ENCODE assay signal across 8 mouse cellular contexts in the genomic region with DNA sequence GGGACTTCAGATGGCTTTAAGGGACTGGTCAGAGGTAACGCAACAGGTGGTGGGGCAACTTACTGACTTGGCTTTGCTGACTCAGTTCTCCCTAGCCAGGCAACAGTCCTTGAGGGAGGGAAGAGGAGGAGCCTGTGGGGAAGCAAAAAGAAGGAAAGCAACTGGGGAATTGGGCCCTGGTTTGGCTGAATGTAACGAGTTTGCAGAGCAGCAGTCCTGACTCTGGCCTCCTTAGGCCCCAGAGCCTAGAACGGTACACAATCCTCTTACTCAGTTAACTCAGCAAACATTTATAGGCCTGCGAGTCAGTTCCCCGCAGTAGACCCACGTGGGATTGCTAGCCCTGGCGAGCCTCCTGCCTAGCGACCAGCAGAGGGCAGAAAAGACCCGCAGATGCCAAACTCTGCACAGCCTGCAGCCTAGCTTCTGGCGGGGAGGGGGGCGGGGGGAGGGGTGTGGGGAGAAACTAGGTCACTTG. TPM values are rescaled to one million over a fixed set of nuclear protein-coding genes. Genes with fewer than 3 reads are reported as not detected.
A peak's percentile ranks its signal among the peaks of the same experiment; 100 is the strongest.
DNase-seq lines count a peak whose midpoint lies in the region; ATAC-seq and TF ChIP-seq lines count a peak whose summit lies in the region.

No protein-coding gene starts in this region.

- TF ChIP-seq CTCF in forebrain, postnatal 0 days (IDR thresholded peaks at IDR 0.05; ENCODE audit: low read depth), result peak; percentile 85

- H3K4me1 ChIP-seq in forebrain, postnatal 0 days (ENCODE audit: insufficient read depth), result no peaks in the 10 kb centered on the region
- peaks cover 6% of the 10 kb centered on the region; the same call in 1 of the 2 replicates for H3K4me1 ChIP-seq in lung, embryonic 15.5 days

- peak; percentile 99 for ATAC-seq in forebrain, postnatal 0 days
- ATAC-seq in lung, embryonic 15.5 days (ENCODE audit: borderline replicate concordance, extremely low read depth, low FRiP score, low TSS enrichment), result peak; percentile 85

- H3K36me3 ChIP-seq in forebrain, postnatal 0 days (ENCODE audit: insufficient read depth), result no peaks in the 10 kb centered on the region
- H3K36me3 ChIP-seq in lung, embryonic 15.5 days, result no peaks in the 10 kb centered on the region

- no peak overlapping the region for H3K4me3 ChIP-seq in forebrain, postnatal 0 days (ENCODE audit: low read depth, low read length)
- H3K4me3 ChIP-seq in lung, embryonic 15.5 days, result no peak overlapping the region

- no peaks in the 10 kb centered on the region for H3K9me3 ChIP-seq in forebrain, postnatal 0 days (ENCODE audit: low read length)
- no peaks in the 10 kb centered on the region for H3K9me3 ChIP-seq in lung, embryonic 15.5 days

- H3K27me3 ChIP-seq in forebrain, postnatal 0 days (ENCODE audit: insufficient read depth, low read length), result 0 out of 2 replicates have a peak, but pooled peaks cover 3% of the 10 kb centered on the region
- peaks cover 9% of the 10 kb centered on the region; the same call in 1 of the 2 replicates for H3K27me3 ChIP-seq in lung, embryonic 15.5 days

- no peak overlapping the region for H3K9ac ChIP-seq in forebrain, postnatal 0 days
- H3K9ac ChIP-seq in lung, embryonic 15.5 days, result no peak overlapping the region

- WGBS in forebrain, postnatal 0 days, result under 1% methylated on average over 10 of the region's 11 CpGs
- WGBS in lung, embryonic 15.5 days, result under 1% methylated on average over 11 of the region's 11 CpGs

- peak overlapping the region; percentile 21; the same call in 1 of the 2 replicates for H3K4me2 ChIP-seq in forebrain, postnatal 0 days (ENCODE audit: low read depth)
- peak overlapping the region; percentile 37; the same call in 1 of the 2 replicates for H3K4me2 ChIP-seq in lung, embryonic 15.5 days

- no peak overlapping the region for H3K27ac ChIP-seq in forebrain, postnatal 0 days (ENCODE audit: low read depth, low read length)
- H3K27ac ChIP-seq in lung, embryonic 15.5 days, result no peak overlapping the region

- peak; percentile 81 for DNase-seq in ES-CJ7 (ENCODE audit: low read depth, low spot score)
- peak; percentile 84 for DNase-seq in cerebellum, adult 11-12 months
- peak; percentile 89 for DNase-seq in forebrain, postnatal 0 days
- peak; percentile 87 for DNase-seq in heart, postnatal 4 days
- peak; percentile 67 for DNase-seq in layer of hippocampus, adult 9-10 months (ENCODE audit: low spot score)
- DNase-seq in ovary, adult 18-20 months (ENCODE audit: low spot score), result peak; percentile 63
- DNase-seq in thymus, postnatal 10 days (ENCODE audit: low spot score in 2 of 2), result peak; percentile 43 to 67

RNA-seq across cellular contexts. Expression of a gene that starts 23.5 kb away (rescaled TPM):
- 17.0 and 22.0 TPM in 2 replicates for total RNA-seq in forebrain, postnatal 0 days (2014; rRNA removed)
- polyA plus RNA-seq in forebrain, postnatal 0 days (2015; fragmentation: Nextera tagmentation; extraction: Ambion mirVana), result 4.0 and 5.5 TPM in 2 replicates
- total RNA-seq in heart, postnatal 4 days (2021), result 10 to 100 TPM; 33.0 to 35.1 TPM
- polyA plus RNA-seq in lung, embryonic 15.5 days (2015; fragmentation: Nextera tagmentation; extraction: Ambion mirVana), result 15.0 and 15.4 TPM in 2 replicates
